Mouse (Mus musculus) spleen, adult 2 months (tissue): ENCODE measurements at regions not wholly inside any gene's neighbourhood (a gene's known extent, or its start where the extent isn't known, plus 50 kb on each side); places are given as distances from the start of the nearest gene placed in this dataset.

Experiments
- DNase-seq, 2 experiments: peaks; one replicate each; pipeline versions ENCODE4 v3.0.0 to v3.0.0-alpha.2; 2012 to 2021; ENCODE audit warnings: low spot score in 2 of 2, low read depth in 1 of 2
- H3K27ac ChIP-seq: fragments of 200-500 bp; 2 replicates; pipeline ENCODE4 v1.5.1; 2012; ENCODE audit warnings: low read length, inconsistent platforms; ENCODE audit not compliant: insufficient read depth
- H3K27me3 ChIP-seq: fragments of 200-500 bp; 2 replicates; pipeline ENCODE4 v1.6.1; 2012; ENCODE audit warnings: mild to moderate bottlenecking, moderate library complexity, low read length, inconsistent platforms; ENCODE audit not compliant: control insufficient read depth, insufficient read depth
- H3K36me3 ChIP-seq: fragments of 200-500 bp; 2 replicates; pipeline ENCODE4 v1.6.1; 2012; ENCODE audit warnings: mild to moderate bottlenecking, low read length, inconsistent platforms; ENCODE audit not compliant: control insufficient read depth, insufficient read depth
- H3K4me1 ChIP-seq: fragments of 200-500 bp; 2 replicates; pipeline ENCODE4 v1.6.1; 2011; ENCODE audit warnings: inconsistent platforms; ENCODE audit not compliant: control insufficient read depth, insufficient read depth, insufficient read length
- H3K4me3 ChIP-seq: fragments of 200-500 bp; 2 replicates; pipeline ENCODE4 v1.5.1; 2011; ENCODE audit warnings: mild to moderate bottlenecking, inconsistent platforms; ENCODE audit not compliant: insufficient read depth, insufficient read length; ENCODE audit errors: extremely low read depth
- CTCF ChIP-seq: fragments of 200-500 bp; IDR thresholded peaks from 2 replicates; pipeline ENCODE4 v1.5.1; 2011; ENCODE audit warnings: mild to moderate bottlenecking, inconsistent platforms; ENCODE audit not compliant: insufficient read depth, insufficient read length, insufficient replicate concordance; ENCODE audit errors: extremely low read depth
- POLR2A ChIP-seq: fragments of 200-500 bp; IDR thresholded peaks from 2 replicates; pipeline ENCODE4 v1.6.1; 2011; ENCODE audit warnings: low read depth, low read length, inconsistent platforms
- WGBS: fragments of 180-500 bp; shearing (Covaris S2); methylation state at CpG from one replicate; pipeline ENCODE4 v1.1.7; 2018; 5-methylcytosine and 5-hydroxymethylcytosine counted together

DNA sequence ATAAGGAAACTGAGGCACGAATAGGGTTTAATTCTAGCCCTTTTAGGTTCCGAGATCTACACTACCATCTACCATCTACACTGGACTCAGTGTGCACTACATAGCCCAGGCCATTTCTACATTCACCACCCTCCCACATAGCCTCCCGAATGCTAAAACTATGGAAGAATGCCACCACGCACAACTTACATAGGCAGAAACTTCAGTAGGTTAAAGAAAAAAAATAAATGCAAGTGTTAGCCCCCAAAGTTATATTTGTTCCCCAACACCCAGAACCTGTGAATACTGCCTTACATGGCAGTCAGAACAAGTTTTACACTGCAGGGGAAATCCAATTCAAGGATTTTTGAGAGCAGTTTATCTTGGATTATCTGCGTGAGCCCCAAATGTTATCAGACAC lies 165.8 kb downstream of the Tshz3 start:
- no peaks in the 10 kb centered on the region for H3K4me1 ChIP-seq
- no peak overlapping the region for H3K27ac ChIP-seq
- TF ChIP-seq CTCF (no peak), POLR2A (no peak)
- WGBS: 84% methylated on average over 5 of the region's 5 CpGs
- H3K4me3 ChIP-seq: no peak overlapping the region
- H3K27me3 ChIP-seq: no peaks in the 10 kb centered on the region
- H3K36me3 ChIP-seq: no peaks in the 10 kb centered on the region
- DNase-seq: no peak

DNA sequence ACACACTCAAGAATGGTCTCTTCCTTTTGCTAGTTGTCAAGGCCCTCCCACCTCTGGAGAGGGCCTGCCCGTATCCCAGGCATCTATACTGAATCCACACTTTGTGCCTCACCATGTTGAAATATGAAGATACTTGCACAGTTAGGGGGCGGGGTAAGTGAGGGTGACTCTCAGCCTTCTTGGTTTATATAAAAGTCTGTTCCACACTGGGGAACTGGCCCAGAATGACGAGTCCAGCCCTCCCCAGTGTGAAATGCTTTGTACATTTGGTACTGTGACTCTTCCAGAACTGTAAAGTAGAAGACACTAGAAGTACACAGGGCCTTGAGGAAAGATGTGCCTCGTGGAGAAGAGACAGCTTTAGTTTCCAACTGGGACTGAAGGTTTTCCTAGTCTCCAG lies 166.8 kb downstream of the Tshz3 start:
- TF ChIP-seq CTCF (no peak), POLR2A (no peak)
- WGBS: 76% methylated on average over 4 of the region's 4 CpGs
- no peak for DNase-seq

DNA sequence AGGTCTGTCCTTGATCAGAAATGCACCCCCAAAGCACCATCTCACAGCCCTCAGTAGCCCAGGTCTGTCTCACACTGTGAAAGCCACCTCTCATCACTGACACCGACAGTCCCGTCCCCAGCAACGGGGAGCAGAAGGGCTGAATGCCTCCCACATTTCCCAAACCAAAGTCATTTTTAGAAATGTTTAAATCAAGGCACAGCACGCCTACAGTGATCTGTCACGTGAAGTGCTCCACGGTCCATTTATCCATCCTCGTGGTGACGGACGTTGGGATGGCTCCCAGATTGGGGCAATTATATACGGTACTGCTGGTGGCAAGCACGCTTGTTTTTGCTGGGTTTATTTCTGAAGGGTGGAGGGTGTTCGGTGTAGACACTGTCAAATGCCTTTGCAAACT lies 168.7 kb downstream of the Tshz3 start:
- H3K27ac ChIP-seq: no peak overlapping the region
- no peaks in the 10 kb centered on the region for H3K4me1 ChIP-seq
- no peak overlapping the region for H3K4me3 ChIP-seq
- no peak for DNase-seq
- 88% methylated on average over 12 of the region's 12 CpGs for WGBS
- H3K27me3 ChIP-seq: no peaks in the 10 kb centered on the region
- no peaks in the 10 kb centered on the region for H3K36me3 ChIP-seq
- no peak for TF ChIP-seq POLR2A
- TF ChIP-seq CTCF: no peak

More for the DNA sequence above, 166.8 kb downstream of the Tshz3 start:
- Histone ChIP-seq H3K36me3 (no peaks in the 10 kb centered on the region), H3K4me1 (no peaks in the 10 kb centered on the region), H3K4me3 (no peak overlapping the region), H3K27me3 (no peaks in the 10 kb centered on the region), H3K27ac (no peak overlapping the region)

DNA sequence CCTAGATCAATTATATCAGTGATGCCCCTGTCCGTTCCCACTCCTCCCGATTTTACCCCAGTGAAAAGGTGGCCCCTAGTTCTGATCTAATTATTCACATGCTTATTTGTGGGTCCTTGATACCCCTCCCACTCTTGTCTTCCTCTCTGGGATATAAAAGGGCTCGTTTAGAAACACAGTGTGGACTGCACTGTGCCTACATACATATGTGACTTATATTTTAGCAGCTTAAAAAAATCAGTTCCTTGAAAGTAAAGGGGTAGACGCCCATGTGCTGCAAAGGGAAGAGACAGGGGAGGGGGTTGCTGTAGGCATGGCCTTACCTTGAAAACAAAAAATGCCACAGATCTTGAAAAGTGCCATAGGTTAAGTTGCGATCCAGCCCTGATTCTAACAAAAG lies 176.1 kb downstream of the Tshz3 start:
- no peaks in the 10 kb centered on the region for H3K36me3 ChIP-seq
- 77% methylated on average over 5 of the region's 5 CpGs for WGBS
- no peaks in the 10 kb centered on the region for H3K4me1 ChIP-seq

DNA sequence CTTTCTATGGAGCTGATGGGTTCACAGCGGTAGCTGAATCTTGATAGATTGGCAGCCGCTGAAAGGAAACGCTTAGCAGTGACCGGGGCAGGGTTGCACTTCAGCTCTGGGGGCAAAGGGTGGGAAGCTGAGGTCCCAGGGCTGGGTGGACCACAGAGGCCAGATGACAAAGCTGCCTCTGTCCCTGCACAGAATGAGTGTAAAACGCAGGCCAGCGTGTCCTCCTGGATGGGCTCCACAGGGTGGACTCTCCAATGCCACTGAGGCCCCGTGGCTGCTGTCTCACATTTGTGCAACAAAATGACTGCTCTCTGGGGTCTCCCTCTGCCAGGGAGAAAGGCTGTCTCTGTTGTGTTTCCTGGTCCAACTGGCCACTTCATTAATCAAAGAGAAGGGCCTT lies 179.8 kb downstream of the Tshz3 start:
- no peak for DNase-seq
- TF ChIP-seq POLR2A: no peak
- TF ChIP-seq CTCF: no peak
- Histone ChIP-seq H3K4me1 (no peaks in the 10 kb centered on the region), H3K4me3 (no peak overlapping the region), H3K27ac (no peak overlapping the region), H3K27me3 (no peaks in the 10 kb centered on the region), H3K36me3 (no peaks in the 10 kb centered on the region)
- WGBS: 66% methylated on average over 7 of the region's 7 CpGs

More for the DNA sequence above, 176.1 kb downstream of the Tshz3 start:
- H3K4me3 ChIP-seq: no peak overlapping the region
- H3K27me3 ChIP-seq: no peaks in the 10 kb centered on the region
- no peak for TF ChIP-seq POLR2A
- TF ChIP-seq CTCF: no peak
- H3K27ac ChIP-seq: no peak overlapping the region
- DNase-seq: no peak

DNA sequence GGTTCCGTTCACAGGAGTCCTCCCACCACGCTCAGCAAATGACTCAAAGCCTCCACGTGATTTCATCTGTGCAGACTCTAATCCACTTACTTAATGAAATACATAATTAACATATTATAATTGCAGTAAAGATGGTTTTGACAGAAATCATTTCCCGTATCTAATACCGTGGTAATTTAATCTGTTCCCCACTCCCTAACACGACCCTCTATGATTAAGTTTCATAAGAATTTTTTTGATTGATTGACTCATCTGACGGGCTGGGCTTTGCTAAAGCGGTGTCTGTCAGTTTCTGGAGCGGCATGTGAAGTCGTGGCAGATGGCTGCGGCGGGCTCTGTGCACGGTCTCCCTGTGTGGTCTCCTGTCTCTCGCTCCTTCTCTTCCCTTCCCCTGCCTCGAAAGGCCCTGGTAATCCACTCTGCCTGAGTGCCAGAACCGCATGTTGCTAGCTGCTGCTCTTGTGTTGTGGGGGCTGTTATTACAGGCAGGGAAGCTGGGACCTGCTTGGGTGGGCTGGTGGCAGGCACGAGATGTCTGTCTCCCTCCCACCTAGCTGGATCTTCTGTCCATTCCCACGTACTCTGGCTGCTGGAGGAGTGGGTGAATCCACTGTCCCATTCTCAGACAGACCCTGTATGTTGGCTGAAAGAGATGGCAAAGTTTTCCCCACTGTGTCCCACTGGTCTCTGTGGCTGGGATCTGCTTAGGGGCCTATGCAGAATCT lies 195.0 kb downstream of the Tshz3 start:
- Histone ChIP-seq H3K27me3 (no peaks in the 10 kb centered on the region), H3K36me3 (no peaks in the 10 kb centered on the region), H3K27ac (no peak overlapping the region), H3K4me3 (no peak overlapping the region), H3K4me1 (no peaks in the 10 kb centered on the region)
- WGBS: 84% methylated on average over 18 of the region's 18 CpGs
- DNase-seq: no peak
- TF ChIP-seq POLR2A: no peak
- TF ChIP-seq CTCF: no peak

DNA sequence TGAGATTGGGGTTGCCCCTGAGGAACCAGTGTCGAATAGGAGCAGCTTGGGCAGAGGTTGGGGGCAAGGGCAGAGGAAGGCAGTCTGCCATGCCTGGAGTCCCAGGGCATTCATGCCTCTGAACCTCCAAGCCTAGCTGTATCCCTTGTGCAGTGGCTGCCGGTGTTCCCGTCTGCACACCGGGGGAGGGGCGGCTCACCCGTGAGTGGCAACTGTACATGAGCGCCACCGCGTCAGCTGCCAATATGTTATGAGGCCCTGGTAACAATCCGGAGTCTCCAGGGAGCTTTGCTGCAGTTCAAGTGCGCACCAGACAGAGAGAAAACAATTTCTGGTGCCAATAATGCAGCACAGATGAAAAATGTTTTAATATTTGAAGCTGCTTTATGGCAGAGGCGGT lies 198.4 kb downstream of the Tshz3 start:
- no peak overlapping the region for H3K4me3 ChIP-seq
- 88% methylated on average over 12 of the region's 12 CpGs for WGBS

More for the DNA sequence above, 198.4 kb downstream of the Tshz3 start:
- DNase-seq: no peak
- Histone ChIP-seq H3K4me1 (no peaks in the 10 kb centered on the region), H3K36me3 (no peaks in the 10 kb centered on the region), H3K27ac (no peak overlapping the region), H3K27me3 (no peaks in the 10 kb centered on the region)
- TF ChIP-seq POLR2A (no peak), CTCF (no peak)
